Mouse (Mus musculus) gastrocnemius, postnatal 14 days (tissue): Measurements from ENCODE around the gene St6galnac3. TPM values are rescaled to one million over a fixed set of nuclear protein-coding genes. Genes with fewer than 3 reads are reported as not detected.

Experiments
- DNase-seq: peaks from one replicate; pipeline ENCODE4 v3.0.0; 2021; ENCODE audit warnings: mixed read lengths
- intact Hi-C: fragments of 180-260 bp; cut with DNase I; formaldehyde crosslinking; loops from one replicate; pipeline ENCODE4 v1.15.1; 2025; ENCODE audit warnings: low total_unique reads
- total RNA-seq, 2 experiments: library from RNA; stranded (reverse); gene quantifications; 2 replicates each; pipeline ENCODE4 v1.2.3; 2021

The St6galnac3 gene
- total RNA-seq, 2 experiments from 2014 or later, result 2.9 to 4.4 TPM

DNA sequence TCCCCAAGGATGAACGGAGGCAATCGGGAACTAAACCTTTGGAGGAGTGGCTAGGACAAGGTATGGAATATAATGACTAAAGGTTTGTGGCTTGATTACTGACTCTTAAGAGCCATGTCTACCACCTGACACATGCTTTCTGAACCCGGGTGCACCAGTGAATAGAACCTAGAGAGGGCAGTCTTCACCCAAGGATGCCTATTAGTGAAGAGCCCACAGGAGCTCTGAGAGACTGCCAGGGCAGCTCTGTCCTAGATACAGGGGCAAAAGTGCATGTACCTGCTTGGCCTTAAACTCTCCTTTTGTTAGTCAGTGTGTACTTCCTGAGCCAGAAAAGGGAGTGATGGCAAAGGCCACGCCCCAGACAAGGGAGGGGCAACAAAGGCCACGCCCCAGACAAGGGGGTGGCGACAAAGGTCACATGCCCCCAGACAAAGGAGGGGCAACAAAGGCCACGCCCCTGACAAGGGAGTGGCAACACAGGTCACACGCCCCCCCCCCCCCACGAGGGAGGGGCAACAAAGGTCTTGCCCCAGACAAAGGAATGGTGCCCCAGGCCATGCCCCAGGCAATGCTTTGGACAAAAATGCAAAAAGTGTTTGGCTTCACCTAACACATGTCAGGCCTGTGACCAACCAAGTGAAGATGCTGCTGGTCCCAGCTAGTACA lies 376.0 kb downstream of the St6galnac3 start:
- no peak for DNase-seq
- intact Hi-C loops, result no loop called here

DNA sequence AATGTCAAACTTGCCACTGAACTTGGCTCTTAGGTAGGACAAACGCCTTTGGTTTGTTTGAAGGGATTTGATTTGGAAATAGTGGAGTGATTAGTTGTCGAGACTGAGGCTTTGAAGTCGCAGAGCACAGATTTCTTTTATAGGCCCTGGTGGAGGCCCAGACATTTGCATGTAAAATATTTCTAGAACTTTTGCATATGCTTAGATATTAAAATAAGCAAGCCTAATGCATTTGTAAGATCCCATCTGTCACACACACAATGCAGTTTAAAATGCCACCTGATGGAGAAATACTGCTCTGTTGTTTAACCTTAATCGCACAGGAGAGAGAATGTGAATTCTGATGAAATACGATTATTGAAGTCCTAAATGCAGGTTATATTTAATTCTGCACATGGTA lies 380.0 kb downstream of the St6galnac3 start:
- intact Hi-C loops, result no loop called here

DNA sequence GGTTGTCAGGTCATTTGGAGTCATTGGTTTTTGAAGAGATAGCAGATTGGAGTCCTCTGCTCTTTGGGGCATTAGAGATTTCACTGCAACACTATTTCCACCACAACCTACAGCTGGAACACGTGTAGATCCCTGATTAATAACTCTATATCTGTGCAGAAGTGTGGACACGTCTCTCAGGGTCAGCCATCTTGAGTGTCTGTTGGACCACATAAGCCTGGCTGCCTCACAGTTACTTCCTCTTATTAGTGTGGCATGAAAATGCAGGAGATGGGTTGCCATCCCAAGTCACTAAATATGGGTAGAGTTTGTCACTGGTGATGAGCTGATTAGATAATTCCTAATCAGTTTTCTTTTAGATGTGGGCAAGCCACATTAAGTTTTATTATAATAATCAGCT lies 385.0 kb downstream of the St6galnac3 start:
- intact Hi-C loops, result no loop called here
- no peak for DNase-seq

More for the DNA sequence above, 380.0 kb downstream of the St6galnac3 start:
- DNase-seq, result no peak

DNA sequence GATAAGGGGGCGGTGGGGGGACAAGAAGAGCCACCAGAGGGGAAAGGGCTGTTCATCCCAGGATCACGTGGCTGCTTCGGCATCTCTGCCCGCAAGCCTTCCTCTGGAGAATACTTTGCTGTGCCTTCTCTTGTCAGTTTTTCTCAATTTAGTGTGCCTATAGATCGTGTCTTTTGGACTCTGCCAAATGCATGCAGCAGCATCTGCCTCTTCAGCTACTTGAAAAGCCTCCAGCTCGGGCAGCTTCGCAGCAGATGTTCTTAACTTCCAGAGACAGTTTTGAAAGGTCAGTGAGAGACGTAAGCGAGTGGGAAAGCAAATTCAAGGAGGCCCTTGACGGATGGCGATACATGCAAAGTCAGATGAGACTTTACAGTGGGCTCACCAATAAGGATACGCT lies 385.9 kb downstream of the St6galnac3 start:
- intact Hi-C loops, result no loop called here
- DNase-seq, result no peak

DNA sequence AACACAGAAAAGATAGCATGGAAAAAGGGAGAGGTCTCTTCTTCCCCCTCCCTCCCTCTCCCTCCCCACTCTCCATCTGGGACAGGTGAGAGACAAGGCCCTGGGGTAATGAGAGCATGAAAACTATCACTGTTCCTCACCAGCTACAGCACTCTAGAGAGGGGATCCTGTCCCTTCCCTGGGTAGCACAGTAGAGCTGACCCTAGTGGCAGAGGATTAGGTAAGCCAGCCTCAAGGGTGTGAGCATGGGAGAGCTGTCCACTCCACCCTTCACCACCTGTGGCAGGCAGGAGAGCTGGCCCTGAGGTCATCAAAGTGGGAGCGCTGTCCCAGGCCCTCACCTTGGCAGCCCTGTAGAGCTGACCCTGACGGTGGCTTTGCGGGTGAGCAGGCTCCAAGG lies 387.2 kb downstream of the St6galnac3 start:
- intact Hi-C loops, result no loop called here

DNA sequence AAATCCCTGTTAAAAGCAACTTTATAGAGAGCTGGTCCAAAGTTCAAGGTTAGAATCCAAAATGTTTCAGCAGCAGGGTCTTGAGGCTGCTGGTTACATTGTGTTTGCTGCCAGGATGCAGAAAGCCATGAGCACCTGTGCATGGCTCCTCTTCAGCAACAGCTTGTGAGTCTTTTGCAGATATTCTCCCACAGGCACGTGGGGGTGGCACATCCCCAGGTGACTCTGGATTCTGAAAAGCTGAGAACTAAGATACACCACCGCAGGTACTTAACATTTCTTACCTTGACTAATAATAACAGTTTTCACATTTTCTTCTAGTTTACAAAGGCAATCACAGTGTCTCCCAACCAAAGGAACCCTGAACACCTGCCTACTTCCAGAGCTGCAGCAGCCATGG lies 387.8 kb downstream of the St6galnac3 start:
- no peak for DNase-seq

More for the DNA sequence above, 387.2 kb downstream of the St6galnac3 start:
- no peak for DNase-seq

DNA sequence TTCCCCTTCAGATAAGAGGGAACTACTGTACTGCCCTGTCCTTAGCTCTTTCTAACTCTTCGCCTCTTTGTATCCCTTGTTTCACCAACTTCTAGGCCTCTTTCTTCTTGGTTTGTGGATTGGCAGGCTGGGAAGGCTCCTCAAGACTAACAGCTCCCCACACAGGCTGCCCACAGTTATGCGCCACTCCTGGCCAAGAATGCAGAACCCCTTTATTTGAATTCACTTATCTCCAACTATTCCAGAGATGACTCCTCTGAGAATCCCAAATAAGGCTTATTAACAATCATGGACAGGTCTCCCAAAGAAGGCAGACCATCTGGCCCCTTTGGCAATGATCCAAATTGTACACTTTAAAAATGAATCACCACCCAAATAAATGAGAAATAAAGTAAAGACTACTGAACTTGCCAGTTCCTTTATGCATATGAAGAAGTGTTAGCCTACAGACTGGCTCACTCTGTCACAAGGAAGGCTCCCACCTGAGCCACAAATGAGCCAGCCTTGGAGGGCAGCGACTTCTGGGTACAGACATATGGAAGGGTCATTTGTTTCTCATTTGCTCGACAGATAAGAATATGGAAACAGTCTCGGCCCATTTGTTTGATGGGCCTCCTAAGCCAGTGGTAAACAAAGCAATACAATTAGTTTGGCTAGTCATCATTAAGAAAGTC lies 390.7 kb downstream of the St6galnac3 start:
- DNase-seq, result no peak

More for the DNA sequence above, 387.8 kb downstream of the St6galnac3 start:
- intact Hi-C loops, result no loop called here

DNA sequence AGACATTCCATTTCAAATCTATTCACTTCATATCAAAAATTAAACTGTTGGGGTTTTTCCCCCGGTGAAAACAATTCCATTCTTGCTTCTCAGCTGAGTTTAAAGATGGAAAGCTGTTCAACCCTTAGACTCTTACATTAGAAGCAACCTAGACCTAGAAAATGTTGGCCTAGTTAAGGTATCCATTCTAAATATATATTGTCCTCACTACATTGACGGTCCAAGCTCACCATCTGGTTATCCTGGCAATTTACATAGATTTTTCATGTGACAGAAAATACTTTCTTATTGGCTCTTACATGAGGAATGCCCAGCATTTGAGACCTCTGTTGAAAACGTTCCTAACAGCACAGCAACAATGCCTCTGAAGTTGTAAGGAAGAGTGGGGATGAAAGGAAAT lies 400.7 kb downstream of the St6galnac3 start:
- no peak for DNase-seq

More for the DNA sequence above, 390.7 kb downstream of the St6galnac3 start:
- intact Hi-C loops, result no loop called here

DNA sequence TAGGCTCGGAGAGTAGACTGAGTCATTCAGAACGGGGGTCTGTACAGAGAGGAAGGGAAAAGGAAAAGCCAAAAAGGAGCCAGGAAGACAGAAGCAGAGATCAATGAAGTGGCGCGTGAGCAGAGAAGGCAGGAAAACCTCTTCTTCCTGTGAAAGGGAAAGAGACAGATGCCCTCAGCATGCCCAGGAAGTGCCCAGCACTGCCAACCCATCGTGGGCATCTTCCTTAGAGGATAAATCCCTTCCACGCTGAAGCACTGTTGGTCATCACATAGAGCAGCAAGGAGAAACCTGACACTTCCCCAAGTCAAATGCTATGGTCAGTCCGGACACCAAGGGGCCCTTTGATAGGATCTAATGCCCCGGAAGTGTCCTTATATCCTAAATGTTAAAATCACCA lies 401.5 kb downstream of the St6galnac3 start:
- intact Hi-C loops, result no loop called here
- DNase-seq, result no peak

More for the DNA sequence above, 400.7 kb downstream of the St6galnac3 start:
- intact Hi-C loops, result no loop called here

DNA sequence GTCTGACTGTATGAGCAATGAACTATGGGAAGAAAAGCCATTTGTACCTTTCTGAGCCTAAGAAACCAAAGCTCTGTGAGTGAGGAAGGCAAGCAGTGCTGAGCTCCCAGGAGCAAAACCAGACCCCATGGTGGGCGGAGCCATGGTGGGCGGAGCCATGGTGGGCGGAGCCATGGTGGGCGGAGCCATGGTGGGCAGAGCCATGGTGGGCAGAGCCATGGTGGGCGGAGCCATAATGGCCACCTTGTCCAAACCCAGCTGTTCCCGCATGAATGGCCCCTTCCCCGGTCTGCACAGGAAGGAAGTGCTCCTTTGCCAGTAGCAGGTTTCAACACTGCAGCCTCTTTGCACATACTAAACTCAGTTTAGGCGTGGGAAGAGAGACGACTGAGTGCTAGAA lies 411.4 kb downstream of the St6galnac3 start:
- DNase-seq, result no peak
- intact Hi-C loops, result no loop called here

DNA sequence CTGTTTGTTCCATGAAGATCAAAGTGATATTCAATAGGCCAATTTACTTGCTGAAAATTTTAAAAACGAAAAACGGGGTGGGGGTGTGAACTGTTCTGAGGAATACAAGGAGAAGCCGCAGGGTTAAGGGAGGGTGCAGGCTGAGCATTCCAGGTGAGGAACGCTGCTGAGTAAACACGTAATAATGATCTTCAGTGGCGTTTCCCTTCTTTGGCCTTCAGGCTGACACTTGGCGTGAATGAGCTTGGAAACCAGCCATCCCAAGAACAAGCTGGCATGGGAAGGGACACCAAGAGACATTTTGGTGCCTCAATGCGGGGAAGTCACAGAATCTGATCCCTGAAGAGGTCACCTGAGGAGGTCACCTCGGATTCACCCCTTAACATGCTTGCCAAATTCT lies 411.8 kb downstream of the St6galnac3 start:
- intact Hi-C loops, result no loop called here
- DNase-seq, result no peak

DNA sequence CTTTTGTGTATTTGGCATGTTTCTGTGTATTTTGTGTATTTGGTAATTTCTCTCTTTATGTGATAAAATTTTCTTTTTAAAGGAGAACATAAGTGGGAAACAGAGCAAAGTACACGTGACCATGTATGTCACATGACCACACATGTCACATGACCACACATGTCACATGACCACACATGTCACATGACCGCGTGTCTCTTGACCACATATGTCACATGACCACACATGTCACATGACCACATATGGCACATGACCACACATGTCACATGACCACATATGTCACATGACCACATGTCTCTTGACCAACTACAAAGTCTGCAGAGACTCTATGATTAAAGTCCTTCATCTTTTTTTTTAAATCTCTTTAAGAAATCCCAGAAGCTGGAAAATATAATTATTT lies 413.0 kb downstream of the St6galnac3 start:
- intact Hi-C loops, result no loop called here
- DNase-seq, result no peak

DNA sequence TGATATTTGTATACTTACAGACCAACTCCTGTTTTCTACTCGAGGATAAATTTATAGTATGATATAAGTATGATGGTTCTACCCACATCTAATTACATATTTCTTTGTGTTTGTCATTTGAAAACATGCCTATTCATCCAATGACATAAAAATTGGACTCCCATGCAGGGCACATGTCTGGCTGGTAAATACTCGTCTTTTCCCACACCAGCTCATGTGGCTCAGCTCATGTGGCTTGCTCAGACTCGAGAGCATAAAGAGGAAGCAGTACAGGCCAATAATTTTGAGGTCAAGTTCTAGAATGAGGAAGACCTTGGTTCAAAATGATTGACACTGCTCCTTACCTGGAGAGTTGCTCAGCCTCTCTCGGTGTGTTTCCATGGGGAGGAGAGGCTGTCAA lies 416.6 kb downstream of the St6galnac3 start:
- intact Hi-C loops, result no loop called here
- DNase-seq, result no peak

DNA sequence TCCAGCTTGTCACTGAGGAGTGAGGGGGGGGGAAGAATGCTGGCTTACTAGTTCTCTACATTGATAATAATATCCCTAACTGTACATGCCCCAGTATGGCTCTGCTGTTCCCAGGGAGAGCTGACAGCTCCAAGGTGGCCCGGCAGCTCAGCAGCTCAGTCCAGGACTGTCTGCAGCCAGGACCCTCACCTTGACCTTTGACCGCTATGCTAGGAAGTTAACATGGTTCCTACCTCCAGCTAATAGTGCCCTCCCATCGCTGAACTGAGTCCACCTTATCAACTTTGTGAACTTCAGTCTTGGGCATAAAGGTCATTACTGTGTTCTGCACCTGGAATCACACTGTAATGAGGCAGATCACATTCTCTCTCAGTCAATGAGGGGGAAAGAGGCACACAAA lies 419.8 kb downstream of the St6galnac3 start:
- intact Hi-C loops, result no loop called here
- DNase-seq, result no peak

DNA sequence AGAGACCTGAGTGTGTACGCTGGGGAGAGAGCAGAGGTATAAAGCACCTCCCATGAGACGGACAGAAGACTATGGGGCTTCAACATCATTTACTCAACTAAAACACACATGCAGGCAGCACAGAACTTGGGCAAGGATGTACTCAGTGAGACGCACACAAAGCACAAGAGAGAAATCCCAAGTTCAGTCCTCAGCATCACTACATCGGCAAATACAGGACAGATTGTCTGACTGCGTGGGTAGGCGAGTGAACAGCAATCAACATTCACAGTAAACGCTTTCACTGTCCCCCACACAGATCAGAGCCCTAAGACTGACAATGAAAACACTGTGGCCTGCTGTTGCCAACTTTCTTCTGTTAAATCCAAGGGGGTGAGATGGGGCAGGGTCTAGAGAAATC lies 422.6 kb downstream of the St6galnac3 start:
- no peak for DNase-seq
- intact Hi-C loops, result no loop called here

DNA sequence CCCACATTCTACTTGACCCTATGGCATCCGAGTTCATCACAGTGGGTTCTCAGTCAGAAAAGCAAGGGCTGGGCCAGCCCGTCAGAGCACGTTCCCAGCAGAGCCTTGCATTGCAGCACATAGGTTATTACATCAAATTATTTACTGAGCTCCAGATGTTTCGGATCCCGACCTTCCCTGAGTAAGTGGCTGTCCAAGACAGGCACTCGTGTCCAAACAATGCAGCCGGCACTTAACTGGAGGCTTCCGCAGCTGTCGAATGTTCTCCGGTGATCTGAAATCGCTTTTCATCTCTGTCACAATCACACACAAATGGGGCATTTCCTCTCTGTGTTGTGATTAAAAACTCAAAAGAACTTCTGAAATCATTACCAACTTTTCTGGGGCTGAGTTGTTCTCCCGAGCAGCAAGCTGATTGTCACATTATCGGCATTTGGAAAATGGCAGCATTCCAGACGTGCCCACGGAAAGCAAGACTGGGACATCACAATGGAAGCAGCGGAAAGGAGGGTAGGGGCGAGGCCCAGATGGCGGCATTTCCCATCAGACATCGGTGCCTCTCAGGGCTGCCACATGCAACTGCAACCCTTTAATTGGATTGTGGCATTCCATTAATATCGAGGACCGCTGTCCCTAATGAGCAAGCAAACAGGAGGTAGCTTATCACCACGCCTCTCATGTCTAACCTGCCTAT lies 428.5 kb downstream of the St6galnac3 start:
- DNase-seq, result no peak
- intact Hi-C loops, result no loop called here

DNA sequence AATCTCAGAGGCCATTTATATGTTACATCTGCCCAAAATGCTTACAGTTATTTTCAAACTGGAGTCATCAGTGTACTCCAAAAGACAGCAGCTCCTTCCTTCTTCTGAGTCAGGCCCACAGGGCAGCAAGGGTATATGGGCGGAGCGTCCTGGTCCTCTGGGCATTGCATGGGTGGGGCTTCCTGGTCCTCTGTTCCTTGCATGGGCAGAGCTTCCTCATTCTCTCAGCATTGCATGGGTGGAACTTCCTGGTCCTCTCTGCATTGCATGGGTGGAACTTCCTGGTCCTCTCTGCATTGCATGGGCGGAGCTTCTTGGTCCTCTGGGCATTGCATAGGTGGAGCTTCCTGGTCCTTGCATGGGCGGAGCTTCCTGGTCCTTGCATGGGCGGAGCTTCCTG lies 432.1 kb downstream of the St6galnac3 start:
- intact Hi-C loops, result no loop called here
- no peak for DNase-seq

DNA sequence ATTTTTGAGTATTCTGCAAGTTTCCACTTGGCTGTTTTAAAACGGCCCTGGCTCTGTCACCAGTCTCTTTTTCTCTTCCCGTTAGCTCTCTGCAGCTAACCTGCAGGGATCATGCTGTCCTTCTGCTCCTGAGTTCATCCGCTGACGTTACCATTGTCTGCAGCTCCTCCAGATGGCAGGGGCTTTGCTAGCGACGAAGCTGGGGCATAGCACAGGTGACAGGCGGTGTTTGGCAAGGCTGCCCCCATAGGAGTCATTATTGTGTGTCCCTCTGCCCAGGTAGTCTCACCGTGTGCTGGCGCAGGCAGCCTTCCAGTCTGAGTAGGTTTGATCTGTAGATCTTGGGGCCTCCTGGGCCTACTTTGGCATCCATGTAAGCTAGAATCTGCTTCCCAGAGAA lies 432.6 kb downstream of the St6galnac3 start:
- no peak for DNase-seq
- intact Hi-C loops, result no loop called here

DNA sequence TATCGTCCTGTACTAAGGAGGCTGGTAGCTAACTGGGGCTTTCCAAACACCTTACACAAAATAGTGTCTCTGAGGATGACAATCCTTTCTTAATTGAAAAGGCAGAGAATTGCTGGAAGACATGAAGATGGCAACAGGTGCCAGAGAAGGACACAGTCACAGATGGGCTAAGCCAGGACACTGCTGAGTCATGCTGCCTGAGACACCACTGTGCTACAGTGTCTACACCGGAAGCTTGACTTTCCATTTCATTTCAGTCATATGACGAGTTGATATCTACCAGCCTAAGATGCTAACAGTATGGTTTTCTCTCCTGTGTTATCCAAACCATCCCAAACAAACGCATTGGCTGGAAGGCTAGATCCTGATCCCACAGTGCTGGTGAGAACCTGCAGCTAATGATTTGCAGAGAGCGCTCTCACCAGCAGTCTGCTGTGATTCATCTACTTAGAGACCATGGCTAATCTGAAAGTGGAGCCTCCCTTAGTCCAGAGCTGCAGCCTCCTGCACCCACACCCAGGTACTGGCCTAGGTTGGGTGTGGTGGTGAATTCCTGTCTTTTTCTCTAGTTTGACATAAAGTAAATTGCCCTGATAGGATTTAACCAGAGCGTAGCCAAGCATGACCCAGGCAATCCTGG lies 433.4 kb downstream of the St6galnac3 start:
- intact Hi-C loops, result no loop called here
- DNase-seq, result no peak

DNA sequence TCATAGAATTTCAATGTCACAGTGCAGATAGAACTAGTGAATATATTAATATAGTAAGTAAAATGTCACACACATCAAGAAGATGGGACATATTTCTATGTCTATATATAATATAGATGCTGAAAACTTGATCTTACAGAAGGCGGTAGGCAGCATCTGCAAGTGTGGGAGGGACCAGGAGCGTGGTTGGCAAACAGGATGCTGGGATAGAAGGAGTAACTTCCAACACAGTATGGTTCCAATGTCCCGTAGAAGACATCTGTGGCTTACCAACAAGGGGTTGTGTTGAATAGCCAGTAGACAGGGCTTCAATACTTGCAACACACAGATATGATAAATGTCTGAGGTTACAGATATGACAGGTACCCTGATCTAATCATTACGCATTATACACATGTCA lies 435.0 kb downstream of the St6galnac3 start:
- intact Hi-C loops, result no loop called here
- no peak for DNase-seq
